Mouse (Mus musculus) kidney, postnatal 25 days (tissue): ENCODE data around the gene Stac3.

ENCODE experiments used
- DNase-seq, 2 experiments: peaks; one replicate each; pipeline ENCODE4 v3.0.0; 2021; ENCODE audit warnings: mixed read lengths in 2 of 2

The Stac3 gene

DNA sequence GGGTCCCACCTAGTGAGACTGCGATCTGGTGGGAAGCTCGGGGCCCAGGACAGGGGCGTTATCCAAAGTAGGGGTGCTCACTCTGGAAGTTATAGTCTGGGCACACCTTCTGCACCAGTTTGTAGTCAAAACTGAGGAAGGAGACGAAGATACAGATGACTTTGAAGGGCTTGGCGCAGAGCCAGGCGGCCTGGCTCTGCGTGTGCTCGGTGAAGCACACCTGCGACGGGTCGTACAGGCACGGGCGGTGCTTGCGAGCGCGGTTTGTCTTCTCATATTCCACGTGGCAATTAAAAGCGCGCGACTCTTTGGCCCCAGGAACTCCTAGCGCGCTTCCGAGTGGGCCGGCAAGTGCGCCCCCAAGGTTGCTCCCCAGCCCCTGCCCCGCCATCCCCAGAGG, 24.6 kb downstream of the Stac3 start:
- DNase-seq: no peak

GRCm38 (mm10) chr10:127526681-127527080, 25.2 kb downstream of the Stac3 start:
- DNase-seq: peak; percentile 74 to 84

DNA sequence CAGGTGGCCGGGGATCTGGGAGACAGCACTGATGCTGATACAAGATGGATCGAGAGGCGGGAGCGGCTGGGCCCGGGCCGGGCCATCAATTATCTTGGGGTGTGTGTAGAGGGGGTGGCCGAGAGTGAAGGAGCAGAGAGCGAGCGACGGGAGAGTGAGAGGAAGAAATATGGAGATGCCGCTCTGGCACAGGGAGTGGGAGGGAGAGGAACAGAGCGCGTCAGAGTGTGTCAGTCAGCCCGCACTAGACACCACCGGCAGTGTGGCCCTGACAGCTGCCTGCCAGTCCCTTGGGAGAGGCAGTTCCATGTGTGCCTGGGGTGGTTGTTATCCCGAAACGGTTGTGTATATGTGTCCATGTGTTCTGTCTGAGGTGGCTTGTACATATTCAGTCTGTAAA, 26.0 kb downstream of the Stac3 start:
- no peak for DNase-seq

- no peak for DNase-seq
These were observed 29.5 kb downstream of the Stac3 start for GRCm38 (mm10) chr10:127530945-127531344.

GRCm38 (mm10) chr10:127531548-127531947, 30.1 kb downstream of the Stac3 start:
- no peak for DNase-seq

GRCm38 (mm10) chr10:127534036-127534928, 32.8 kb downstream of the Stac3 start, which contains the start of gene Nxph4:
Nxph4 (minus strand) TSS chr10:127534559.
- DNase-seq: peak; percentile 38 to 83

DNA sequence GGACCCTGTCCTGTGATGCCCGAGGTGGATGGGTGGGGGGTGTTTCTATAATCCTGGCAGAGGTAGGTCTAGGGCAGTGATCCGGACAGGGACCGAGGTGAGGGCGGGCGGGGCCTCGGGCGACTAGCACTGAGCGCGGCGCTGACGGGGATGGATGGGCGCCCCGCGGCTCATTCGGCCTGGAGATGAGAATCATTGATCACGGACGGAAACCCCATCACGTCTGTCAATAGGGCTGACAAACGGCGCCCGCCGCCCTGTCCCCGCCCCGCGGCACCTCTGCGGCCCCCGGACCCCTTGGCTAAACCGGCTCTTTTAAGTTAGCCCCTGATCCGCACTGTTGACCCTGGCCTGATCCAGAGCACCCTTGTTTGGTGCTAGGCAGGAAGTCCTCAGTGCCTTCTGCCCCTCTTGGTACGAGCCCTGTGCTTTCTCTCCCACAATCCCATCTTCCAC, 33.5 kb downstream of the Stac3 start:
- peak in 1 of 2 experiments; percentile 27 for DNase-seq

DNA sequence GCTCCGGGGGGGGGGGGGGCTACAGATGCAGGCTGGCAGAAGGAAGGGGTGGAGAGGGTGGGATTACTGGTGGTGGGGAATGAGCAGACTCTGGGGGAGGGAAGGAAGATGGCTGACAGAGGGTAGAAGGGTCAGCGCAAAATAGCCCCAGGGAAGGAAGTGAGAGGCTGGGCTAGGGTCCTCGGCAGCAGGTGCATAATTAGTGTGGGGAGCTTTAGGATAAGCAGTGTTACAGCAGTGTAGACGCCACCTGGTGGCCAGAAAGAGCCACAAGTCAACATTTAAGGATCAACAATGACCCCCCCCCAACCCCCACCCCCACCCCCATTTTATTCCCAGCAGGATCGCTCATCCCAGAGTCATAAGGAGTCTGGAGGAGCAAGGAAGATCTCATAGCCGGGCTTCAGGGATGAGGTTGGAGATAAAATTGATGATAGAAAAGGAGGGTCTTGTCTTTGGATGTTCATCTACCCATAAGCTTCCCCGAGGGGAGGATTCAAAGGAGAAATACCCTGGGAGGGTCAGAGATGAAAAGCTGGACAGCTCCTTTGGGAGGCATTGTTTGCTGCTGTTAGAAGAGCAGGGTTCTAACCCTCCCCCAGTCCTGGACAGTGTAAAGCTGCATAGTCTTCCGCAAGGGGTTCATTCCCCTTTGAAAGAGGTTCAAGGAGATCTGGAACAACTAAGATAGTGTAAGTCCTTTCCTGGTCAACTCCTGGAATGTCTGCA, 35.3 kb downstream of the Stac3 start:
- peak in 1 of 2 experiments; percentile 78 for DNase-seq

DNA sequence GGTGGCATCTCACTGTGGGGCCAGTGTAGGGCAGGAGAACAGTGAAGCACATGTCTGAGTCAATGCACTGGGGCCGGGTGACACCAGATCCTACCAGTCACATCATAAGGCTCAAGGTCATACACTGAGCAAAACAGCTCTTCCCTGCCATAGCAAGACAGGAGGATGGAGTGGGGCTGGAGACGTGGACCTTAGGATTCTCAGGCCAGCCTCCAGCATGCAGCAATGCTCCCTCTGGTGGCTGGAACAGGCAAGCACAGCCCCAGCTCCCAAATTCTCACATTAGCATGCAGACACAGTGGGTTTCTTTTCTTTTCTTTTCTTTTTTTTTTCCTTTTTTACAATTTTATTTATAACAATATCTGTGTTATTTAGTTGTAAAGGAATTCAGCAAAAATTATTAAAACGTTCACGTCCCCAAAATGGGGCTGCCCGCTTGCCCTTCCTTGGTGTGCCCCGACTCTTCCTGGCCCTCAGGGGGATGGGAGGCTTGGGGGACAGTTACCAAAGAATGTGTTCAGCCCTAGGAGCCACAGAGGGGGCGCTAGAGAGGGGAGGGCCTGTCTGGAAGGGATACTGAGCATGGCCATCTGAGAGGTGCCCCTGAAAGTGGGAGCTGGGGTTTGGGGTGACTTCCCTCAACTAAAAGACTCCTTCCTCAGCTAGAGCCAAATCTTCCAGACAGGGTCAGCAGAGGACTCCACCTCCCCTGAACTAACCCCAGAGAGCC, 36.5 kb downstream of the Stac3 start:
- peak; percentile 86 to 88 for DNase-seq

- DNase-seq: no peak
These were observed 40.0 kb downstream of the Stac3 start for GRCm38 (mm10) chr10:127541510-127541909.

DNA sequence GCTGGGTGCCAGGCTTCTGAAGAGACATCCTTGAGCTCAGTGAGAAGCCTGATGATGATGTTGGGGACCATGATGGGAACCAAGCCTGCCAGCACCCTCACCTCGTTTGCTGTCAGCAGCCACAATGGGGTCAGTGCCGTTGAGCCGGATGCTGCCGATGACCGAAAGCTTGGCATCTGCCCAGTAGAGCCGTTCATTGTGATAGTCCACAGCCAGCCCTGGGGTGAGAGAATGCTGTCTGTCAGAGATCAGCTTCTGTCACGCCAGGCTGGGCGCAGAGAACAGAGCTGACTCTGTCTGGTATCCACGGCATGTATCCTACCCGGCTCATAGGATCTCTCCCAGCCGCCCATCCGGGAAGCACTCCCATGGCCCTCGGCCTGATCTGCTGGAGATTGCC, 40.6 kb downstream of the Stac3 start:
- peak in 1 of 2 experiments; percentile 34 for DNase-seq

DNA sequence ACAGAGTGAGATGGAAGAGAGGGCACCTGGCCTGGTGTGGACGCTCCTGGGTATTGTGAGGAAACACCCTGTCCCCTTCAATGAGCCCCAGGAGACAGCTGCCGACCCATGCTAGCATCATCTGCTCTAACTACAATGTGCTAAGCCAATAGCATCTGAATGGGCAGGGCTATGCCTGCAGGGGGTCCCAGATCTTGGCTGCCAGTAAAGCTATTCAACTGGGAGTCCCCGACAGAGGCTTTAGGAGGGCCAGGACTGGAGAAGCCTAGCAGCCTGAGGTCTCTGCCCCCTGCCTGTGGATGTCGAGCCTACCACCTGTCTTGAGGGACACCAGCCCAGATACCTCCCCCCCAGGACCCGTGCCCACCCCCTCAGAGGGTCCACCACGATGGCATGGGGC, 41.2 kb downstream of the Stac3 start:
- DNase-seq: no peak

GRCm38 (mm10) chr10:127543916-127544315, 42.4 kb downstream of the Stac3 start:
- DNase-seq: no peak

GRCm38 (mm10) chr10:127544375-127544774, 42.9 kb downstream of the Stac3 start:
- DNase-seq: no peak

DNA sequence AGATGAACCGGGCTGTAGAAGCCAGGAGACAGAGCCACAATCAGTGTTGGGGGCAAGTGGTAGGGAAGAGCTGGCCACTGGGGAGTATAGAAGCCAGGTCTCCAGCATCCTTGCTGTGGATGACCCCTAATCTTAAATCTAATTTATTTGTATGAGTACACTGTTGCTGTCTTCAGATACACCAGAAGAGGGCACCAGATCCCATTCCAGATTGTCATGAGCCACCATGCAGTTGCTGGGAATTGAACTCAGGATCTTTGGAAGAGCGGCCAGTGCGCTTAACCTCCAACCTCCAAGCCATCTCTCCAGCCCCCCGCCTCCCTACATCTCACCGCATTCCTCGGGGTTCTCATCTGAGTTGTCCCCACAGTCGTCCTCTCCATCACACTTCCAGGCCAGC, 45.0 kb downstream of the Stac3 start:
- no peak for DNase-seq

- DNase-seq: no peak
These were observed 46.8 kb downstream of the Stac3 start for GRCm38 (mm10) chr10:127548236-127548635.

GRCm38 (mm10) chr10:127549892-127550291, 48.4 kb downstream of the Stac3 start:
- no peak for DNase-seq

- DNase-seq: peak in 1 of 2 experiments; percentile 35
These were observed 54.2 kb downstream of the Stac3 start for GRCm38 (mm10) chr10:127555703-127556102.

DNA sequence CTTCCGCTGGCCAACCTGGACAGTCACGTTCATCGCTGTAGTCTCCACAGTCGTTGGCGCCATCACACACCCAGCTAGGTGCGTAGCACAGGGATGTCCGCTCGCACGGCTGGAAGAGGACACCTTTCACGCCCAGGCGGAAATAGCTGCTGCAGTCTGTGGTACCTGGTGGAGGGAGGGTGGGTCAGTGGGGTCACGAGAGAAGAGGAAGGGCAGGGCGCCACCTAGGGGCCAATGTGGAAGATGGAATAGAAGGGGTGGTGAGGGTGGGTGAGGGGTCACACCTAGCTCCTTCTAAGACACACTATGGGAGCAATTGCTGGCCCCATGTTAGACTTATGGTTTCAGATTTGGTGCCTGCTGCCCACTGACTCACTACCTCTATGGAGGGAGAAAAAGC, 55.9 kb downstream of the Stac3 start:
- no peak for DNase-seq
